In the genomic region with DNA sequence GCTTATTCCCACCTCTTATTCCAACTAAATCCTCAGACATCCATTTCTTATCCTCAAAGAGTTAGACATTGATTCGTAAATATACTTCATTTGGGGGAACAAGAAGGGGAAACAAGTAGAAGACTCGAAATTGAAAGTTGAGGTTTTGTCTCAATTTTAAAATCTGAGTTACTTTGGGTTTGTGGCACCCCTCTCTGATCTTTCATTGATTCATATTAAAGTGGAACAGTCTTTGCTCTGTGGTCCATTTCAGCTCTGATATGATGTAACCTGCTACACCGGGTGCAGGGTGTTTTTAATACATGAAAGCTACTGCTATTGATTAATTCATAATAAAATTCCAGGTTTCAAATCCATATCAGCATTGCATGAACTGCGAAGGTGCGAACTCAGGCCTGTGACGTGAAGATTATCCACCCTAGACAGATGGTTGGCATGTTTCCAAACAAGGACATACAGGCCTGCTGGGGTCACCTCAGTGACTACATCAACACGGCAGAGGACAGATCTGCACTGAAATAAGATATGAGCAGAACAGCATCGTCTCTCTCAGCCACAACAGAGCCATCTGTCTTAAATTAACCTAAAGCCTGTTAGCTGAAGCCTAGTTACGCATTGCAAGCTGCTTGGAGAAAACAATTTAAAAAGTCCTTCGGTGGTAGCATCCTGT, we compare ENCODE assay signal across 12 mouse cellular contexts.
DNase-seq lines count a peak whose midpoint lies in the region; ATAC-seq and TF ChIP-seq lines count a peak whose summit lies in the region.
"Had no signal": no experiment of that assay in that cellular context is flagged by ENCODE, and none has a peak within 500 bp of the region (broad histone marks: within the 10 kb centered on the region; RNA-seq: fewer than 3 reads in every experiment).

No protein-coding gene starts in this region.

- peak; percentile 52; the same call in 1 of the 2 replicates for ATAC-seq in cerebellum, adult (ENCODE audit: insufficient number of reproducible peaks, low FRiP score, low TSS enrichment)

- H3K36me3 ChIP-seq in spleen, adult 2 months (ENCODE audit: control insufficient read depth, insufficient read depth, low read length): no peaks in the 10 kb centered on the region
- H3K36me3 ChIP-seq in heart, adult 2 months (ENCODE audit: control insufficient read depth, insufficient read depth, low read length): no peaks in the 10 kb centered on the region
- H3K36me3 ChIP-seq: heart, embryonic 15.5 days had no signal

- no peak for TF ChIP-seq POLR2A in spleen, adult 2 months (IDR thresholded peaks at IDR 0.05; ENCODE audit: low read depth, low read length)
- no peak for TF ChIP-seq POLR2A in heart, adult 2 months (IDR thresholded peaks at IDR 0.05; ENCODE audit: insufficient read depth, low read depth, low read length)

- DNase-seq in cerebellum, adult 9-10 months: no peak
- peak in 1 of 2 experiments; percentile 25 for DNase-seq in spleen, adult 2 months (ENCODE audit: low read depth in 1 of 2, low spot score in 2 of 2)
- DNase-seq in spleen, adult 12 weeks (ENCODE audit: low spot score): no peak
- DNase-seq in induced T-regulatory cell, adult 2 months (ENCODE audit: low read depth): peak; percentile 44
- no peak for DNase-seq in c-Kit-positive CD71-positive TER-119-positive erythroid progenitor cells, embryonic 14.5 days (ENCODE audit: low spot score)
- no peak for DNase-seq in right cerebral cortex, adult 18-20 months
- no peak for DNase-seq in heart, adult 2 months
- DNase-seq: adrenal gland, postnatal 14 days; kidney, adult 18-20 months; thymus, adult 2 months had no signal

- 47% methylated on average over 10 of the region's 10 CpGs for WGBS in spleen, adult 2 months
- 52% methylated on average over 10 of the region's 10 CpGs for WGBS in heart, adult 2 months

- H3K4me1 ChIP-seq in spleen, adult 2 months (ENCODE audit: control insufficient read depth, insufficient read depth, insufficient read length): peaks cover 5% of the 10 kb centered on the region; the same call in 1 of the 2 replicates
- no peaks in the 10 kb centered on the region for H3K4me1 ChIP-seq in heart, adult 2 months (ENCODE audit: control insufficient read depth, insufficient read depth, low read length)
- H3K4me1 ChIP-seq: heart, embryonic 15.5 days had no signal

- no peaks in the 10 kb centered on the region for H3K79me2 ChIP-seq in heart, adult 2 months (replicated peaks; ENCODE audit: control insufficient read depth, insufficient read depth, low read length)

- no peak for TF ChIP-seq CTCF in spleen, adult 2 months (IDR thresholded peaks at IDR 0.05; ENCODE audit: extremely low read depth, insufficient read depth, insufficient read length, insufficient replicate concordance)
- no peak for TF ChIP-seq CTCF in heart, adult 2 months (IDR thresholded peaks at IDR 0.05)

- TF ChIP-seq EP300 in heart, adult 2 months (IDR thresholded peaks at IDR 0.05; ENCODE audit: insufficient read depth, low read depth, low read length): no peak

- H3K4me3 ChIP-seq in spleen, adult 2 months (ENCODE audit: extremely low read depth, insufficient read depth, insufficient read length): no peak overlapping the region
- H3K4me3 ChIP-seq in heart, adult 2 months: no peak overlapping the region
- H3K4me3 ChIP-seq: heart, embryonic 15.5 days had no signal

- no peaks in the 10 kb centered on the region for H3K27me3 ChIP-seq in spleen, adult 2 months (ENCODE audit: control insufficient read depth, insufficient read depth, low read length)
- H3K27me3 ChIP-seq in heart, adult 2 months (ENCODE audit: control insufficient read depth, insufficient read depth, low read length): no peaks in the 10 kb centered on the region
- H3K27me3 ChIP-seq: heart, embryonic 15.5 days had no signal

- H3K9ac ChIP-seq in heart, adult 2 months (ENCODE audit: low read depth, low read length): no peak overlapping the region
- H3K9ac ChIP-seq: heart, embryonic 15.5 days had no signal

- intact Hi-C loops in heart, adult 2 months (cut with DNase I): no loop called here

- H3K27ac ChIP-seq in spleen, adult 2 months (ENCODE audit: insufficient read depth, low read length): peak overlapping the region; percentile 47; the same call in 1 of the 2 replicates
- no peak overlapping the region for H3K27ac ChIP-seq in heart, adult 2 months
- H3K27ac ChIP-seq: heart, embryonic 15.5 days had no signal
